Mouse (Mus musculus) neural tube, embryonic 15.5 days (tissue): ENCODE measurements around the gene Cfap74. TPM values are rescaled to one million over a fixed set of nuclear protein-coding genes. Genes with fewer than 3 reads are reported as not detected.

Experiments used
- ATAC-seq: fragments of 200-750 bp; cut with Nextera tagmentation; 2 replicates; pipeline ENCODE4 v1.8.0; 2017; ENCODE audit warnings: mild to moderate bottlenecking, moderate TSS enrichment, moderate library complexity; ENCODE audit not compliant: low FRiP score
- H3K27ac ChIP-seq: fragments of 300-500 bp; sonication (generic); replicated peaks from 2 replicates; pipeline ENCODE4 v1.5.1; 2015; ENCODE audit warnings: mild to moderate bottlenecking, inconsistent platforms
- H3K27me3 ChIP-seq: fragments of 300-500 bp; sonication (generic); replicated peaks from 2 replicates; pipeline ENCODE4 v1.6.1; 2015; ENCODE audit warnings: inconsistent platforms
- H3K36me3 ChIP-seq: fragments of 300-500 bp; sonication (generic); 2 replicates; pipeline ENCODE4 v1.6.1; 2015; ENCODE audit warnings: inconsistent platforms
- H3K4me1 ChIP-seq: fragments of 300-500 bp; sonication (generic); 2 replicates; pipeline ENCODE4 v1.6.1; 2015; ENCODE audit warnings: inconsistent platforms
- H3K4me2 ChIP-seq: fragments of 300-500 bp; sonication (generic); 2 replicates; pipeline ENCODE4 v1.6.1; 2015; ENCODE audit warnings: inconsistent platforms, mild to moderate bottlenecking, moderate library complexity
- H3K4me3 ChIP-seq: fragments of 300-500 bp; sonication (generic); replicated peaks from 2 replicates; pipeline ENCODE4 v1.5.1; 2015; ENCODE audit warnings: mild to moderate bottlenecking, inconsistent platforms
- H3K9ac ChIP-seq: fragments of 300-500 bp; sonication (generic); replicated peaks from 2 replicates; pipeline ENCODE4 v1.6.1; 2015; ENCODE audit warnings: mild to moderate bottlenecking, inconsistent platforms
- H3K9me3 ChIP-seq: fragments of 300-500 bp; sonication (generic); replicated peaks from 2 replicates; pipeline ENCODE4 v1.6.1; 2016; ENCODE audit warnings: inconsistent platforms
- WGBS: fragments of 180-500 bp; shearing (Covaris S2); methylation state at CpG from one replicate; pipeline ENCODE4 v1.1.7; 2015; ENCODE audit warnings: mixed read lengths; 5-methylcytosine and 5-hydroxymethylcytosine counted together
- polyA plus RNA-seq: library from polyadenylated mRNA; unstranded; fragments of >200 nt; fragmentation: Nextera tagmentation; extraction: Ambion mirVana; gene quantifications from 2 replicates; pipeline ENCODE4 v1.2.1, GENCODE M21; 2015

Cfap74 gene
- polyA plus RNA-seq, 1 experiment from 2014 or later, result 4.4 TPM

DNA sequence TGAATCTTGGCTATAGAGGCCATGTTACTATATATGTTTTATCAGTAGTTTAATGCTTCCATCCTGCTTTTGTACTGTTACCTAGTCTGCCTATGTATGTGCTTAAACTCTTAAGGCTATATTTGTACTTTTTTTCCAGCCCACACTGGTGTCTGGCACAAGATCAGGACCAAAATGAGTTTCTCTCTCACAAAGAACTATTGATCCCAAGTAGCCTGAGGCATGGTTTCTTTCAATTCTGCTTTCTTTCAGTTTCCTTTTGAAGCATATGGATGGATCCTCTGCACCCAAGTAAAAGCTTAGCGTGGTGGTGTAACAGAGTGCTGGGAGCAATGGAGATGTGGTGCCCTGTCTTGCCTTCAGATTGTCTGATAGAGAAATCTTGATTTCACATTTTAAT, 102.0 kb downstream of the Cfap74 start:
- H3K27me3 ChIP-seq, result no peaks in the 10 kb centered on the region
- no peak for ATAC-seq
- no peaks in the 10 kb centered on the region for H3K36me3 ChIP-seq
- 50% methylated on average over 1 of the region's 1 CpGs for WGBS
- H3K27ac ChIP-seq, result no peak overlapping the region
- peaks cover 24% of the 10 kb centered on the region; the same call in 1 of the 2 replicates for H3K4me1 ChIP-seq
- H3K9ac ChIP-seq, result no peak overlapping the region
- no peak overlapping the region for H3K4me3 ChIP-seq
- no peaks in the 10 kb centered on the region for H3K9me3 ChIP-seq
- no peak overlapping the region for H3K4me2 ChIP-seq

DNA sequence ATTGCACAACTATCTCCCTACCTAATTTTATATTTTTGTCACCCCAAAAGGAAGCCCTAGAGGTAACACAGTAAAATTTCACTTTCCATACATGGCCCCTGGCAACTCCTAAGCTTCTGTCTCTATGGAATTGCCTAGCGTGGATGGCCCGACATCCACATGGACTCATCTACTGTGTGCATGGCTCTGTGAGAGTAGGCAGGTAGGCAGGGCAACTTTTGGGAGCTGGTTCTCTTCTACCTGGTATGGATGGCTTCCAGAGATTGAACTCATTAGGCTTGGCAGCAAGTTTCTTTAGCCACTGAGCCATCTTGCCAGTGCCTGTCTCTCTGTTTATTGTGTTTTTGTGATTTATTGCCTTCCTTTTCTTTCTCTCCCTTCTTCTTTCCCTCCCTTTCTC, 105.8 kb downstream of the Cfap74 start:
- no peaks in the 10 kb centered on the region for H3K27me3 ChIP-seq
- H3K36me3 ChIP-seq, result no peaks in the 10 kb centered on the region
- no peak overlapping the region for H3K27ac ChIP-seq
- no peak overlapping the region for H3K4me3 ChIP-seq
- 60% methylated on average over 2 of the region's 2 CpGs for WGBS
- no peak overlapping the region for H3K9ac ChIP-seq
- ATAC-seq, result no peak
- H3K4me1 ChIP-seq, result peaks cover 12% of the 10 kb centered on the region; the same call in 1 of the 2 replicates
- H3K4me2 ChIP-seq, result no peak overlapping the region
- no peaks in the 10 kb centered on the region for H3K9me3 ChIP-seq

Other genes starting within 250 kb of the Cfap74 start
- gene Ski, start 186.6 kb upstream of the Cfap74 start, polyA plus RNA-seq, result 10.0 and 10.6 TPM in 2 replicates
- 69.7 and 73.1 TPM in 2 replicates for gene Faap20, start 159.4 kb upstream of the Cfap74 start, polyA plus RNA-seq
- gene Prkcz, start 47.8 kb upstream of the Cfap74 start, polyA plus RNA-seq, result 80.1 and 87.4 TPM in 2 replicates
- gene Gabrd, start 11.1 kb upstream of the Cfap74 start, polyA plus RNA-seq, result 0.18 and 0.26 TPM in 2 replicates
- 0.27 and 0.28 TPM in 2 replicates for gene Tmem52, start 59.9 kb downstream of the Cfap74 start, polyA plus RNA-seq
- 910 and 1,003 TPM in 2 replicates for gene Gnb1, start 82.2 kb downstream of the Cfap74 start, polyA plus RNA-seq
- gene Nadk, start 153.2 kb downstream of the Cfap74 start, polyA plus RNA-seq, result 75.0 and 81.5 TPM in 2 replicates
- 14.1 and 14.4 TPM in 2 replicates for gene Slc35e2, start 192.2 kb downstream of the Cfap74 start, polyA plus RNA-seq
- 52.7 and 53.4 TPM in 2 replicates for gene Cdk11b, start 215.7 kb downstream of the Cfap74 start, polyA plus RNA-seq
- not detected in 2 replicates for gene Gm10563, start 236.2 kb downstream of the Cfap74 start, polyA plus RNA-seq
- gene Mmp23, start 244.2 kb downstream of the Cfap74 start, polyA plus RNA-seq, result 6.5 and 10.5 TPM in 2 replicates